Mouse (Mus musculus): ENCODE measurements around the gene Trim66. TPM values are rescaled to one million over a fixed set of nuclear protein-coding genes. Genes with fewer than 3 reads are reported as not detected.

The Trim66 gene
- polyA plus RNA-seq, 1 experiment from 2014 or later = 0.02 TPM

- Histone ChIP-seq H3K27ac (ENCODE audit: low read depth) (no peak overlapping the region), H3K4me1 (ENCODE audit: insufficient read depth) (no peaks in the 10 kb centered on the region), H3K4me3 (ENCODE audit: low read depth, low read length) (no peak overlapping the region), H3K9me3 (ENCODE audit: low read length) (no peaks in the 10 kb centered on the region), H3K4me2 (ENCODE audit: low read depth, low read length) (no peak overlapping the region), H3K36me3 (replicated peaks; ENCODE audit: insufficient read depth, low read length) (no peaks in the 10 kb centered on the region), H3K9ac (replicated peaks) (no peak overlapping the region), H3K27me3 (ENCODE audit: insufficient read depth, low read length) (no peaks in the 10 kb centered on the region)
- ATAC-seq (no peak), DNase-seq (no peak)
- 75% methylated on average over 3 of the region's 3 CpGs for WGBS (ENCODE audit: insufficient replicate concordance)
- TF ChIP-seq EP300 (IDR thresholded peaks at IDR 0.05; ENCODE audit: low read depth) (no peak), CTCF (IDR thresholded peaks at IDR 0.05; ENCODE audit: low read depth) (no peak)
These were observed 30.0 kb downstream of the Trim66 start for GRCm38 (mm10) chr7:109477926-109478325.

- no peak overlapping the region for H3K4me3 ChIP-seq (ENCODE audit: low read depth, low read length)
- no peak for ATAC-seq
- no peak for DNase-seq
- no peak overlapping the region for H3K9ac ChIP-seq (replicated peaks)
- no peak overlapping the region for H3K27ac ChIP-seq (ENCODE audit: low read depth)
- H3K4me2 ChIP-seq (ENCODE audit: low read depth, low read length) = no peak overlapping the region
- no peaks in the 10 kb centered on the region for H3K9me3 ChIP-seq (ENCODE audit: low read length)
- no peaks in the 10 kb centered on the region for H3K27me3 ChIP-seq (ENCODE audit: insufficient read depth, low read length)
- WGBS (ENCODE audit: insufficient replicate concordance) = 56% methylated on average over 4 of the region's 4 CpGs
- H3K36me3 ChIP-seq (replicated peaks; ENCODE audit: insufficient read depth, low read length) = no peaks in the 10 kb centered on the region
- no peak for TF ChIP-seq EP300 (IDR thresholded peaks at IDR 0.05; ENCODE audit: low read depth)
- no peak for TF ChIP-seq CTCF (IDR thresholded peaks at IDR 0.05; ENCODE audit: low read depth)
- H3K4me1 ChIP-seq (ENCODE audit: insufficient read depth) = no peaks in the 10 kb centered on the region
These were observed 37.2 kb downstream of the Trim66 start for GRCm38 (mm10) chr7:109470700-109471099.

- WGBS (ENCODE audit: insufficient replicate concordance) = 52% methylated on average over 6 of the region's 6 CpGs
- no peaks in the 10 kb centered on the region for H3K36me3 ChIP-seq (replicated peaks; ENCODE audit: insufficient read depth, low read length)
- no peak for ATAC-seq
- H3K4me2 ChIP-seq (ENCODE audit: low read depth, low read length) = no peak overlapping the region
- H3K4me3 ChIP-seq (ENCODE audit: low read depth, low read length) = no peak overlapping the region
- H3K9ac ChIP-seq (replicated peaks) = no peak overlapping the region
- TF ChIP-seq CTCF (IDR thresholded peaks at IDR 0.05; ENCODE audit: low read depth) (no peak), EP300 (IDR thresholded peaks at IDR 0.05; ENCODE audit: low read depth) (no peak)
- H3K27ac ChIP-seq (ENCODE audit: low read depth) = no peak overlapping the region
- H3K27me3 ChIP-seq (ENCODE audit: insufficient read depth, low read length) = no peaks in the 10 kb centered on the region
- no peaks in the 10 kb centered on the region for H3K4me1 ChIP-seq (ENCODE audit: insufficient read depth)
- no peak for DNase-seq
- no peaks in the 10 kb centered on the region for H3K9me3 ChIP-seq (ENCODE audit: low read length)
These were observed 39.7 kb downstream of the Trim66 start for GRCm38 (mm10) chr7:109468262-109468701.

- 49% methylated on average over 2 of the region's 2 CpGs for WGBS (ENCODE audit: insufficient replicate concordance)
These were observed 40.3 kb downstream of the Trim66 start for GRCm38 (mm10) chr7:109467591-109467990.

GRCm38 (mm10) chr7:109460698-109461097 lies 47.2 kb downstream of the Trim66 start:
- no peak overlapping the region for H3K4me3 ChIP-seq (ENCODE audit: low read depth, low read length)
- no peak for ATAC-seq
- no peaks in the 10 kb centered on the region for H3K9me3 ChIP-seq (ENCODE audit: low read length)
- H3K27ac ChIP-seq (ENCODE audit: low read depth) = no peak overlapping the region
- no peak overlapping the region for H3K4me2 ChIP-seq (ENCODE audit: low read depth, low read length)
- DNase-seq = no peak
- H3K9ac ChIP-seq (replicated peaks) = no peak overlapping the region
- no peaks in the 10 kb centered on the region for H3K36me3 ChIP-seq (replicated peaks; ENCODE audit: insufficient read depth, low read length)
- H3K4me1 ChIP-seq (ENCODE audit: insufficient read depth) = peaks cover 3% of the 10 kb centered on the region; the same call in 1 of the 2 replicates
- H3K27me3 ChIP-seq (ENCODE audit: insufficient read depth, low read length) = no peaks in the 10 kb centered on the region
- WGBS (ENCODE audit: insufficient replicate concordance) = 80% methylated on average over 8 of the region's 8 CpGs
- TF ChIP-seq CTCF (IDR thresholded peaks at IDR 0.05; ENCODE audit: low read depth) (no peak), EP300 (IDR thresholded peaks at IDR 0.05; ENCODE audit: low read depth) (no peak)

More at GRCm38 (mm10) chr7:109467591-109467990, 40.3 kb downstream of the Trim66 start:
- Histone ChIP-seq H3K4me2 (ENCODE audit: low read depth, low read length) (no peak overlapping the region), H3K4me1 (ENCODE audit: insufficient read depth) (no peaks in the 10 kb centered on the region), H3K4me3 (ENCODE audit: low read depth, low read length) (no peak overlapping the region), H3K36me3 (replicated peaks; ENCODE audit: insufficient read depth, low read length) (no peaks in the 10 kb centered on the region), H3K9ac (replicated peaks) (no peak overlapping the region), H3K27ac (ENCODE audit: low read depth) (no peak overlapping the region), H3K27me3 (ENCODE audit: insufficient read depth, low read length) (no peaks in the 10 kb centered on the region), H3K9me3 (ENCODE audit: low read length) (no peaks in the 10 kb centered on the region)
- no peak for TF ChIP-seq CTCF (IDR thresholded peaks at IDR 0.05; ENCODE audit: low read depth)
- no peak for TF ChIP-seq EP300 (IDR thresholded peaks at IDR 0.05; ENCODE audit: low read depth)
- DNase-seq = no peak
- ATAC-seq = no peak

GRCm38 (mm10) chr7:109456563-109456962 lies 51.4 kb downstream of the Trim66 start:
- TF ChIP-seq CTCF (IDR thresholded peaks at IDR 0.05; ENCODE audit: low read depth) = no peak
- no peak for TF ChIP-seq EP300 (IDR thresholded peaks at IDR 0.05; ENCODE audit: low read depth)
- 35% methylated on average over 6 of the region's 6 CpGs for WGBS (ENCODE audit: insufficient replicate concordance)
- Histone ChIP-seq H3K9me3 (ENCODE audit: low read length) (no peaks in the 10 kb centered on the region), H3K4me2 (ENCODE audit: low read depth, low read length) (no peak overlapping the region), H3K9ac (replicated peaks) (no peak overlapping the region), H3K4me1 (ENCODE audit: insufficient read depth) (peaks cover 3% of the 10 kb centered on the region; the same call in 1 of the 2 replicates), H3K4me3 (ENCODE audit: low read depth, low read length) (no peak overlapping the region), H3K36me3 (replicated peaks; ENCODE audit: insufficient read depth, low read length) (no peaks in the 10 kb centered on the region), H3K27me3 (ENCODE audit: insufficient read depth, low read length) (no peaks in the 10 kb centered on the region), H3K27ac (ENCODE audit: low read depth) (no peak overlapping the region)
- DNase-seq (no peak), ATAC-seq (no peak)

GRCm38 (mm10) chr7:109455748-109456147 lies 52.2 kb downstream of the Trim66 start:
- DNase-seq (no peak), ATAC-seq (no peak)
- H3K4me3 ChIP-seq (ENCODE audit: low read depth, low read length) = no peak overlapping the region
- H3K9me3 ChIP-seq (ENCODE audit: low read length) = no peaks in the 10 kb centered on the region
- no peak overlapping the region for H3K9ac ChIP-seq (replicated peaks)
- H3K4me1 ChIP-seq (ENCODE audit: insufficient read depth) = peaks cover 3% of the 10 kb centered on the region; the same call in 1 of the 2 replicates
- no peak overlapping the region for H3K27ac ChIP-seq (ENCODE audit: low read depth)
- WGBS (ENCODE audit: insufficient replicate concordance) = 30% methylated on average over 2 of the region's 2 CpGs
- TF ChIP-seq EP300 (IDR thresholded peaks at IDR 0.05; ENCODE audit: low read depth) (no peak), CTCF (IDR thresholded peaks at IDR 0.05; ENCODE audit: low read depth) (no peak)
- H3K36me3 ChIP-seq (replicated peaks; ENCODE audit: insufficient read depth, low read length) = no peaks in the 10 kb centered on the region
- no peak overlapping the region for H3K4me2 ChIP-seq (ENCODE audit: low read depth, low read length)
- no peaks in the 10 kb centered on the region for H3K27me3 ChIP-seq (ENCODE audit: insufficient read depth, low read length)

Measured in liver, postnatal 0 days (tissue).